Mouse (Mus musculus) cerebellum, postnatal 14 days (tissue): Measurements from ENCODE around the gene Cplx1.

ENCODE experiments used
- DNase-seq, 2 experiments: peaks; one replicate each; pipeline ENCODE4 v3.0.0; 2021; ENCODE audit warnings: mixed read lengths in 2 of 2

Gene Cplx1

GRCm38 (mm10) chr5:108549489-108550206, at the start of gene Cplx1:
Cplx1 (minus strand) TSS chr5:108550024.
- DNase-seq: peak; percentile 88 to 91

DNA sequence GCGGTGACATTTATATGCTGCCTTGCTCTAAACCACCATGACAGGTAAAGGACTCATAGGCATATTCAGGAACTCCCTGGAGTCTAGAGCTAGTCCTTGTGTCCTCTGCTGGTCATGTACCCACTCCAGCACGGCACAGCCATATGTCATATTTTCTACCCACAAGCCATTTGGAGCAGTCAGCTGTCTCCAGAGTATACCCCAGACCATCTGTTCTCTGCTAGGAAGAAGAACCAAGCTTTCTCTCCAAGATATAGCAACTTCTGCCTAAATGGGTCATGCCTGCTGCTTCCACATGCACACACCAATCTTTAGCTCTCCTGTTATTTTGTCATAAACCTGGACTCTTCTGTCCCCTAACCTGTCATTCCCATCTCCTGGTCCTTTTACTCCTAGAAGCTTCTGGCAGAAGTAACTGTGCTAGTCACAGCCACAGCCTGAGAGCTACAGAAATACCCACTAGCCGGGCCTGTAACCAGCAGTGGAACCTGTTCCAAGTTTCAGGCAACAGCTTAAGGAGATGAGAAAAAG, 31.6 kb upstream of the Cplx1 start:
- peak; percentile 55 to 73 for DNase-seq

DNA sequence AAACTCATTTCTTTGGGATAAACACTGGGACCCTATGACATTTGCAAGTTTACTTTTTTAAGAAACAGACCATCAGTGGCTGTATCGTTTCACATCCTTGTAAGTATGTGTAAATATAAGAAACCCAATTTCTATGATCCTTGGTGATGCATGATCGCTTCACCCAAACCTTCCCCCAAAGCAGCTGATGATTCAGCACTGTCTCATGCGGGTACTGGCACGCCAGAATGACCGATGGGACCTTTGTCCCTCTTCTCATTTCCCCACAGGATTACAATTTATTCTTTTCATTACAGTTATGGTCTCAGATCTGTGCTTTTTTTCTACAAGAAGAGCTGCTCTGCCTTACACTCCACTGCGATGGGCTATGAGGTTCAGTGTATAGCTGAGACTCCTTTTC, 23.2 kb upstream of the Cplx1 start:
- no peak for DNase-seq

- DNase-seq: no peak
Observed at GRCm38 (mm10) chr5:108570991-108571390, 21.2 kb upstream of the Cplx1 start.

GRCm38 (mm10) chr5:108567104-108567503, 17.3 kb upstream of the Cplx1 start:
- DNase-seq: no peak

- no peak for DNase-seq
Observed at GRCm38 (mm10) chr5:108566523-108566922, 16.7 kb upstream of the Cplx1 start.

GRCm38 (mm10) chr5:108565381-108565780, 15.6 kb upstream of the Cplx1 start:
- DNase-seq: no peak

GRCm38 (mm10) chr5:108564346-108564745, 14.5 kb upstream of the Cplx1 start:
- DNase-seq: peak in 1 of 2 experiments; percentile 34

DNA sequence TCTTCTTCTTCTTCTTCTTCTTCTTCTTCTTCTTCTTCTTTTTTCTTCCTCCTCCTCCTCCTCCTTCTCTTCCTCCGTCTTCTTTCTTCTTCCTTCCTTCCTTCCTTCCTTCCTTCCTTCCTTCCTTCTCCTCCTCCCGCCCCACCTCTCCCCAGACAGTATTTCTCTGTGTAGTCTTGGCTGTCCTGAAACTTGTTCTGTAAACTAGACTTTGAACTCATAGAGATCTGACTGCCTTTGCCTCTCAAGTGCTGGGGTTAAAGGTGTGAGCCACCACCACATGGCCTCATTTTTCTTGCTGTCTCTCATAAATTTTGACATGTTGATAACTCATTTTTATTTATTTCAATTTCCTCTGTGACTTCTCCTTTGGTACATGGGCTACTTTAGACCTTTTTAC, 12.7 kb upstream of the Cplx1 start:
- no peak for DNase-seq

GRCm38 (mm10) chr5:108556986-108557385, 7.2 kb upstream of the Cplx1 start:
- DNase-seq: no peak

DNA sequence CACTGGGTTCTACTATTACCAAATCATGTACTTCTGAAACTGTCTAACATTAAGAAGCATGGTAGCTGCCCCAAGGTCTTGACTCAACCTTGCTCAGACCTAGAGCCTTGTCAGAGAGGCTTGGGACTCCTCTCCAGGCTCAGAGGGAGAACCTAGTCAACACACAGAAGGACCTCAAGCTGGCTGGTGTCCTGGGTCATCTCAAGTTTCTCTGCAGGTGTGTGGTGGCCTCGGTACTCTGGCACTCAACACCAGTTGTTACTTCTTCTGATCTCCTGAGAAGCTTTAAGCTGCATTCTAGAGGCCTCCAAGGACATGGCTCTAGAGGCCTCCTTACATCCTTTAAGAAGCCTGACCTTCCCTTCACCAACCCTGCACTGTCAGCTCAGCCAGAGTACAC, 4.2 kb upstream of the Cplx1 start:
- no peak for DNase-seq

GRCm38 (mm10) chr5:108550207-108550594, 377 bp upstream of the Cplx1 start:
- DNase-seq: peak in 1 of 2 experiments; percentile 68

- peak in 1 of 2 experiments; percentile 32 for DNase-seq
Observed at GRCm38 (mm10) chr5:108549137-108549488, 711 bp downstream of the Cplx1 start.

DNA sequence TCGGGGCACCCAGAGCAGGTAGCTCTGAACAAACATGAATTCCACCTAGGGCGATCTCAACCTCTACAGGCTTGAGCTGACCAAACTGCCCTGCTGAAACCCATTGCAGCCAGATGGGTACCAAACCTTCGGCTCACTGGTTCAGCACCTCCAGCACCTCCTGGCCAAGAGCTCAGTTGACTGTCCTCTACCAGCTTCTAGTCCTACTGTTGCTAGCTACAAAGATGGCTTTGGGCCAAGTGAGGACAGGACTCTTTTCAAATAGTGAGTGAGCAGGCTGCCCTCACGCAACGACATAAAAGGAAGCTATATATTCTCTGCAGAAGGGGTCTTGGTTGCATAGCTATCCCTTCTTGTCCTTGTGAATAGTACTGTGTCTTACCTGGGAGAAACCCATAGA, 2.2 kb downstream of the Cplx1 start:
- peak in 1 of 2 experiments; percentile 32 for DNase-seq

DNA sequence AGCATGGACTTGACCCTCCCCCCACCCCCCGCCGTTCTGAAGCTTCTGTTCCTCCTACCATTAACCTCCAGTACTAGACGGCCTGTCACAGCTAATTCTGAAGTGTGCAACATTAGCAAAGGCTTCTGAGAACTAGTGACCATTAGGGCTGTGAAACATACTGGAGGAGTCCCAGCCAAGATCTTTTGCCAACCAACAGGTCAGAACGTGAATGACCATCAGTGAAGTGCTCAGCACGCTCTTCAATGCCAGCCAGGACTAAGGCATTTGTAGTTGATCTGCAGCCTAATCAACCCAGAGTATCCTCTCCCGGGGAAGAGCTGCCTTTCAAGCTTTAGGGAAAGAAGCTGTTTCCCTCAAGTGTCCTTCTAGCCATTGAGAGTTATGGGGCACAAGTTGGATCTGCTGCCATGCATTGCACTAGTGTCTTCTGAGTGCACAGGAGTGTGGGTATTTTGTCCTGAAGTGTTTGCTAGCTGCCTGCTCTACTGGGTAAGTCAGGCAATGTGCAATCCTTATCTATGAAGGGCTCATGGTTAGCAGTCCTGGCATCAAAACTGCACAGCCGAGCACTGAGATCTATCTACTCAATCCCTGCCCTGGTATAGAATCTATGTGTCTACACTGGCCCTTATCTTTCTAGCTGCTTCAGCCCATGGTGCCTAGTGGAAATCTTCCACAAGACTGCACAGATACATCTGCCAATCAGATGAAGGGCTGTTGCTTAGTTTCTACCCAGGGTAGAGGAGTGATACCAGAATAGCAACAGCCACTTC, 6.1 kb downstream of the Cplx1 start:
- DNase-seq: peak; percentile 46 to 57

DNA sequence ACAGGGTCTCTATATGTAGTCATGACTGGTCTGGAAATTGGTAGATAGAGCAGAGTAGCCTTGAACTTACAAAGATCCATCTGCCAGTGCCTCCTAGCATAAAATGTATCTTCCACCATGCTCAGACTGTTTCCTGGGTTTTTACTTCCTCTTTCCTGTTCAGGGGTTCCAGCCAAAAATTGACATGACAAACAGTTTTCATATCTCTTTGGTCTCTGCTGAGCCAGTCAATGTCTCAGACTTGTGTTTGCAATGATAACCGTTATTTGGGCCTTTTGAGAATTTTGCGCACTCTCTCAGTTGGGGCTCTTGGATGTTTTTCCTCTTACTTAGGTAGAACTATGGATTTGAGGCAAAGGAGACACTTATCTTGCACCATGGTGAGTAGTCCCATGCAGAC, 15.6 kb downstream of the Cplx1 start:
- no peak for DNase-seq

DNA sequence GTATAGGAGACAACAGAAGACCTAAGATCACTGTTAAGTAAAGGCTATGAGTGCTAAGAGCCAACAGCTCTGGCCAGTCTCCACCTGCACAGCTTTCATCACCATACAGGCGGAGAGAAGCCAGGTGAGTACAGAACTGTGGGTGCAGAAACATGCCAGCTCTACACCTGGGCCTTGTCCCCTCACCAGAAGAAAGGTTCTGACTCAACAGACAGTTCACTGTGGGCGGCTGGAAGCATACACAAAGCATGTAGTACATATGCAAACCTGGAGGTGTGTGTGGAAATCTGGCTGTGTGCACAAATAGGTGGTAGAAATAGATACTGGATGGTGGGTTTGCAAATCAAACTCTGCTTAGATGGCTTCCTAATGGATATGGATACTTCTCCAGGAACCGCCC, 27.2 kb downstream of the Cplx1 start:
- no peak for DNase-seq

DNA sequence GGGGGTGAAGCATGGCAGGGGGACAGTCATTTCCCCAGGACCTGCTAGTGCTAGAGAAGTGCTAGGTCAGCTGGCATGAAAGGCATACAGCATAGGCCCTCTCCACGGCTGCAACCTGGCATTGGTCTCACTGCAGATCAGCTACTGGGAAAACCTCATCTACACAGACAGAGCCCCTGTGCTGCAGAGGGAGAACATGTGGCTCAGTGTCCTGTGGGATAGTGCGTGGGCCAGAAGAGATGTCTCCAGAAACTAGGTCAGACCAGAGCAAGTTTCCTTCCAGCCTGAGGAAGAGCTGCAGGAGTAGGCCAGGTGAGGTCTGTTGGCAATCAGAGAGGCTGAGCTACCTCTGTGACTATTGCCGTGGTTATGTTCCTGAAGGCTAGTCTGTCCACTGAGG, 27.9 kb downstream of the Cplx1 start:
- DNase-seq: no peak

DNA sequence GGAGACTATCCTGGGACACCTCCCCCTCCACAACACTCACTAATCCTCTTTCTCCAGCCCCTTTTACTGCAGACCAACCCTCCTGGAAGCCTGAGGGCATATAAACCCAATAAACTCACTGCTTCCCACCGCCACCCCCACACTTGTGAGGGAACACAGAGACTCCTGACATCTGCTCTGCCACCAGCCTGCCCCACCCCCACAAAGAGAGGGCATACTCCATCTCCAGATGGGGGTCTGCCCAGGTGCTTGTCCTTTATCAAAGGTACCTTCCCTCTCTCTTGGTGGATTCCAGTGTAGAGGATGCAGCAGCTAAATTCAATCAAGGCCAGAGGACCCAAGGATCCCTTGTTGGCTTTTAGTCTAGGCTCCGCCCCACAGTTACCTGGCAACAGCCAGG, 28.8 kb downstream of the Cplx1 start:
- DNase-seq: peak; percentile 19 to 40

DNA sequence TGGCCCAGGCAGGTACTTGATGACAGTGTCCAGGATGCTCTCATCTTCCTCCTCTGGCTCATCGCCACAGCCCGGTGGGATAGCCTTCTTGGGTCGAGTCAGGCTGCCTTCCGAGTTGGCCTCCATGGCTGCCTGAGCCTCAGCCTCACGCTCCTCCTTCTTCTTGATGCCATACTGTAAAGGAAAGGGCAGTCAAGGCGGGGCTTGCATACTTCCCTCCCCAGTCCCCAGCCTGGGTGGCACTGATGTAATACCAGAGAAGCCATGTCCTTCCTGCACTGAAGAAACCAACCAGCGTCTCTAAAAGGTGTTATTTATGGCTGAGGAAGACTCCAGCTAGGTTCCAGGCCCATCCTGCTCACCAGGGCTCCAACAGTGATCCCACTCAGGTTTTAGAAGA, 29.7 kb downstream of the Cplx1 start:
- DNase-seq: peak; percentile 26 to 37

DNA sequence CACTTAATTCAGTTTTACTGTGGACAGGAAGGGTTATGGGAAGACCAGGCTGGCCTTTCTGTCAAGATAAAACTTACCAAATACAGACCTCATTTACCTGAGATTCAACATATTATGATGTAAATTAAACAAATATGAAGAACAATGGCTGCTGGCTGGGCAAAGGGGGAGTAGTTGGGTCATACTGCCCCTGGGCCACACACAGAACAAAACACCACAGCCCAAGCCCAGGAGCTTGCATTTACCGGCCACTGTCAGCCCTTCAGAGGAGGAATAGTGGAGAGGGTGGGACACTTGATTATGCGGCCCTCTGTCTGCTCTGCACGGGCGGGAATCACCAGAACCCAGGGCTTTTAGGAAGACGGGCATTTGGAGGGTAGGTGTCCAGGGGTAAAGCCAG, 30.9 kb downstream of the Cplx1 start:
- no peak for DNase-seq

DNA sequence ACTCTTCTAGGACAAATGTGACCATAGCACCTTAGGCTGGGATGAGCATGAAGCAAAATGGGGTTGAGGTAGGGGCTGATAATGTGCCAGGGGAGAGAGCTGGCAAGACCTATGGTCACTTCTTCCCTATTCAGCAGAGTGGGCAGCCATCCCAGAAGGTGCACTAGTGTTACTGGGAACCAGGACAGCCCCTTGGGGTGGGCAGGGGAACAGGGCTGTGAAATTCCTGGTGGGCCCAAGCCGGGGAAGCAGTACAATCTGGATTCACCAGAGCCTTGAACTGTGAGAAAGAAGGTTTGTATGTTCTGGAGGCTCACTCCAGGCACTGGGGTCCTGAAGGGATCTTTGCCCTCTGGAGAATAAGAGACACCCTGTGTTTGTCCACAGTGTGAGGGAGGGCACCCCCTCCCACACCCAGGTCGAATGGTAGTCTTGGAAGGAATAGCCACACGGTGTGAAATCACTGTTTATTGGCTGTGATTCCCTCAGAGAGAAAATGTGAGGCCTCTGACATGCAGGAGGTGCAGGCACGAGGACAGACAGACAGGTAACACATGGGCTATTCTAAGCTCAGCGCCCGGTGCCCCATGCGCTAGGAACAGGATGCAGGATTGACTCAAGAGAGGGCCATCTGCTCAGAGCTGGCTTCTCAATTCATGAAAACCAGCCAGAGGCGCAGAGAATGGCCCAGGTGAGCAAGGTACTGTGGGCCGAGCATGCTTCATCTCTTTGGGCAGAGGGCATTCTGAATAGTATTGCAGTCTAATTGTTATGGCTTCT, 31.5 kb downstream of the Cplx1 start:
- DNase-seq: peak; percentile 64 to 75

DNA sequence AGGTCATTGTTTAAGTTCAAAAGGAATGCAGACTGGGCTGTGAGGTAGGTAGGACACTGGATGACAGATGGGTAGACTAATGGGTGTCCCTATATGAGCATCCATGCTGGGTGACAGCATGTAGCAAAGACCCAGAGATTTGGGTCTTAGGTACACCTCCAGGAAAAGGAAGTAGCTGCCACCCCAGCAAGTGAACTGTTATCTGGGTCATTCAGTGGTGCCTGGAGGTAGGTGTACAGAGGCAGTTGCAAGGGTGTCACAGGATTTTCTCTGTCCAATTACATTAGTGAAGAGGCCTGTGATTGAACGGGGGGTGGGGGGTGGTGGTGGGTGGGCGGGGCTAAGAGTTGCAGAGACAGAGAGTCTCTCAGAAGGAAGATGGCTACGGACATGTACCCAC, 33.2 kb downstream of the Cplx1 start:
- DNase-seq: no peak
